In the genomic region with DNA sequence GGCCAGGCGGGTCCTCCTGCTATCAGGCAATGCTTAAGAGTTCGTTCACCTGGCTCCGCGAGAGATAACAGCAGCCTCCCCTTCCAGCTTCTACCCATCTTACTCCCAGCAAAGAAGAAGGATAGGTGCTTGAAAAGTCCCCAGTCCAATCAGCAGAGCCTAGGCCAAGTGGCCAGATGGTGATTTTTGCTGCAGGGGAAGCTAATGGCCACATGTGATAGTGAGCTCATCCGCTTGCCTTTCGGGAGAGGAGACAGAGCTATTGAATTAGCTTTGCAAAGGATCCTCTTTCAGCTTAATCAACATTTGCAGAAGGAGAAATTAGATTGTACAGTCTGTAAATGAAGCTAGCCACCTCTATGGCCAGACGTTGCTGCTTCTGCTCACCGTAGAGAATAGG, we compare ENCODE assay signal across 19 mouse cellular contexts.
DNase-seq lines count a peak whose midpoint lies in the region; ATAC-seq and TF ChIP-seq lines count a peak whose summit lies in the region.
"Had no signal": no experiment of that assay in that cellular context is flagged by ENCODE, and none has a peak within 500 bp of the region (broad histone marks: within the 10 kb centered on the region; RNA-seq: fewer than 3 reads in every experiment).

No protein-coding gene starts in this region.

- TF ChIP-seq POLR2A in cerebellum, adult 2 months (IDR thresholded peaks at IDR 0.05; ENCODE audit: borderline replicate concordance, insufficient read depth, low read length): no peak

- peak; percentile 13 to 29 for DNase-seq in cerebellum, adult 2 months
- no peak for DNase-seq in cerebellum, adult 11-12 months
- no peak for DNase-seq in hindbrain, embryonic 10.5 days (ENCODE audit: low spot score)
- no peak for DNase-seq in frontal cortex, adult 2 months (ENCODE audit: extremely low spot score in 1 of 2, low spot score in 1 of 2)
- DNase-seq: cerebellum, adult 9-11 months; gastrocnemius, postnatal 14 days; heart, adult 18-20 months; kidney, adult 8-10 months; kidney, postnatal 14 days; lung, adult 18-20 months; lung, postnatal 14 days; thymus, adult 2 months had no signal

- no peaks in the 10 kb centered on the region for H3K9me3 ChIP-seq in hindbrain, embryonic 13.5 days
- H3K9me3 ChIP-seq in hindbrain, embryonic 10.5 days: no peaks in the 10 kb centered on the region
- no peaks in the 10 kb centered on the region for H3K9me3 ChIP-seq in midbrain, embryonic 15.5 days
- H3K9me3 ChIP-seq in midbrain, embryonic 13.5 days: no peaks in the 10 kb centered on the region
- H3K9me3 ChIP-seq: forebrain, embryonic 10.5 days; heart, embryonic 13.5 days had no signal

- no peak overlapping the region for H3K27ac ChIP-seq in cerebellum, adult 2 months (ENCODE audit: insufficient read depth, low read length)
- H3K27ac ChIP-seq in hindbrain, embryonic 13.5 days: no peak overlapping the region
- H3K27ac ChIP-seq in hindbrain, embryonic 10.5 days: no peak overlapping the region
- no peak overlapping the region for H3K27ac ChIP-seq in midbrain, embryonic 15.5 days
- no peak overlapping the region for H3K27ac ChIP-seq in midbrain, embryonic 13.5 days
- H3K27ac ChIP-seq: forebrain, embryonic 10.5 days; heart, embryonic 13.5 days had no signal

- no peaks in the 10 kb centered on the region for H3K4me1 ChIP-seq in cerebellum, adult 2 months (ENCODE audit: control insufficient read depth, insufficient read depth, low read length)
- peaks cover 11% of the 10 kb centered on the region for H3K4me1 ChIP-seq in hindbrain, embryonic 13.5 days (replicated peaks)
- H3K4me1 ChIP-seq in hindbrain, embryonic 10.5 days (replicated peaks): no peaks in the 10 kb centered on the region
- no peaks in the 10 kb centered on the region for H3K4me1 ChIP-seq in midbrain, embryonic 15.5 days
- H3K4me1 ChIP-seq in midbrain, embryonic 13.5 days (replicated peaks): no peaks in the 10 kb centered on the region
- H3K4me1 ChIP-seq: forebrain, embryonic 10.5 days; heart, embryonic 13.5 days had no signal

- no peak overlapping the region for H3K9ac ChIP-seq in hindbrain, embryonic 13.5 days
- H3K9ac ChIP-seq in midbrain, embryonic 15.5 days: no peak overlapping the region
- H3K9ac ChIP-seq in midbrain, embryonic 13.5 days (replicated peaks): no peak overlapping the region
- H3K9ac ChIP-seq: heart, embryonic 13.5 days had no signal

- 63% methylated on average over 8 of the region's 8 CpGs for WGBS in cerebellum, adult 2 months
- WGBS in hindbrain, embryonic 13.5 days: 80% methylated on average over 8 of the region's 8 CpGs
- WGBS in hindbrain, embryonic 10.5 days: 90% methylated on average over 8 of the region's 8 CpGs
- WGBS in midbrain, embryonic 15.5 days: 83% methylated on average over 8 of the region's 8 CpGs
- WGBS in midbrain, embryonic 13.5 days: 77% methylated on average over 8 of the region's 8 CpGs

- H3K36me3 ChIP-seq in hindbrain, embryonic 13.5 days: no peaks in the 10 kb centered on the region
- no peaks in the 10 kb centered on the region for H3K36me3 ChIP-seq in hindbrain, embryonic 10.5 days
- H3K36me3 ChIP-seq in midbrain, embryonic 15.5 days (replicated peaks): no peaks in the 10 kb centered on the region
- no peaks in the 10 kb centered on the region for H3K36me3 ChIP-seq in midbrain, embryonic 13.5 days
- H3K36me3 ChIP-seq: forebrain, embryonic 10.5 days; heart, embryonic 13.5 days had no signal

- H3K4me2 ChIP-seq in hindbrain, embryonic 13.5 days: no peak overlapping the region
- no peak overlapping the region for H3K4me2 ChIP-seq in midbrain, embryonic 15.5 days
- no peak overlapping the region for H3K4me2 ChIP-seq in midbrain, embryonic 13.5 days (replicated peaks)
- H3K4me2 ChIP-seq: heart, embryonic 13.5 days; liver, embryonic 11.5 days had no signal

- TF ChIP-seq CTCF in cerebellum, adult 2 months (IDR thresholded peaks at IDR 0.05; ENCODE audit: borderline replicate concordance, insufficient read depth, low read depth, low read length): no peak

- peak; percentile 27; the same call in 1 of the 2 replicates for ATAC-seq in hindbrain, embryonic 13.5 days (ENCODE audit: low FRiP score)
- 0 out of 2 replicates have a peak, but pooled peaks have one; percentile 33 for ATAC-seq in midbrain, embryonic 15.5 days (replicated peaks)
- no peak for ATAC-seq in midbrain, embryonic 13.5 days
- ATAC-seq: midbrain, embryonic 16.5 days had no signal

- no peak overlapping the region for H3K4me3 ChIP-seq in cerebellum, adult 2 months (replicated peaks; ENCODE audit: insufficient read depth, low read depth, low read length)
- H3K4me3 ChIP-seq in hindbrain, embryonic 13.5 days: no peak overlapping the region
- H3K4me3 ChIP-seq in hindbrain, embryonic 10.5 days: no peak overlapping the region
- no peak overlapping the region for H3K4me3 ChIP-seq in midbrain, embryonic 15.5 days
- no peak overlapping the region for H3K4me3 ChIP-seq in midbrain, embryonic 13.5 days (replicated peaks)
- H3K4me3 ChIP-seq: forebrain, embryonic 10.5 days; heart, embryonic 13.5 days had no signal

- H3K27me3 ChIP-seq in cerebellum, adult 2 months (ENCODE audit: control insufficient read depth, insufficient read depth, low read length): no peaks in the 10 kb centered on the region
- H3K27me3 ChIP-seq in hindbrain, embryonic 13.5 days: no peaks in the 10 kb centered on the region
- H3K27me3 ChIP-seq in hindbrain, embryonic 10.5 days (ENCODE audit: insufficient read depth, poor library complexity, severe bottlenecking): no peaks in the 10 kb centered on the region
- H3K27me3 ChIP-seq in midbrain, embryonic 15.5 days (replicated peaks): no peaks in the 10 kb centered on the region
- no peaks in the 10 kb centered on the region for H3K27me3 ChIP-seq in midbrain, embryonic 13.5 days
- H3K27me3 ChIP-seq: heart, embryonic 13.5 days had no signal

Comparison
In these comparisons a context has a peak if more than half of its experiments do, and no peak if none do; other contexts are left out.
1. DNase-seq: peak in cerebellum, adult 2 months (2 of 2); none in cerebellum, adult 11-12 months (single experiment), hindbrain, embryonic 10.5 days (single experiment) and frontal cortex, adult 2 months (0 of 2).